Mouse (Mus musculus) liver, embryonic 16.5 days (tissue): ENCODE data around the gene Gm42878. TPM values are rescaled to one million over a fixed set of nuclear protein-coding genes. Genes with fewer than 3 reads are reported as not detected.

ENCODE experiments used
- ATAC-seq: fragments of 200-750 bp; cut with Nextera tagmentation; 2 replicates; pipeline ENCODE4 v1.8.0; 2017; ENCODE audit warnings: low read depth, mild to moderate bottlenecking, moderate number of reproducible peaks, moderate library complexity
- H3K27ac ChIP-seq: fragments of 300-500 bp; sonication (generic); 2 replicates; pipeline ENCODE4 v1.5.1; 2014; ENCODE audit warnings: mild to moderate bottlenecking, low read length
- H3K27me3 ChIP-seq: fragments of 300-500 bp; sonication (generic); 2 replicates; pipeline ENCODE4 v1.6.1; 2014; ENCODE audit warnings: low read depth, low read length, mixed read lengths; ENCODE audit not compliant: control insufficient read depth, insufficient read depth
- H3K36me3 ChIP-seq: fragments of 300-500 bp; sonication (generic); 2 replicates; pipeline ENCODE4 v1.6.1; 2014; ENCODE audit warnings: mild to moderate bottlenecking; ENCODE audit not compliant: control insufficient read depth, insufficient read depth
- H3K4me1 ChIP-seq: fragments of 300-500 bp; sonication (generic); 2 replicates; pipeline ENCODE4 v1.6.1; 2014; ENCODE audit warnings: low read depth, low read length, mixed read lengths; ENCODE audit not compliant: control insufficient read depth
- H3K4me2 ChIP-seq: fragments of 300-500 bp; sonication (generic); 2 replicates; pipeline ENCODE4 v1.6.1; 2014; ENCODE audit warnings: low read depth, low read length, mixed read lengths
- H3K4me3 ChIP-seq: fragments of 300-500 bp; sonication (generic); 2 replicates; pipeline ENCODE4 v1.5.1; 2014; ENCODE audit warnings: low read depth, mild to moderate bottlenecking, low read length
- H3K9ac ChIP-seq: fragments of 300-500 bp; sonication (generic); 2 replicates; pipeline ENCODE4 v1.6.1; 2014; ENCODE audit warnings: low read depth, low read length
- H3K9me3 ChIP-seq: fragments of 300-500 bp; sonication (generic); replicated peaks from 2 replicates; pipeline ENCODE4 v1.6.1; 2016; ENCODE audit warnings: low read length; ENCODE audit not compliant: control insufficient read depth
- WGBS: fragments of 180-500 bp; shearing (Covaris S2); extraction: QIAGEN DNeasy Blood & Tissue Kit; methylation state at CpG from one replicate; pipeline ENCODE4 v1.1.7; 2014; ENCODE audit not compliant: insufficient replicate concordance; 5-methylcytosine and 5-hydroxymethylcytosine counted together
- polyA plus RNA-seq: library from polyadenylated mRNA; unstranded; fragments of >200 nt; fragmentation: Nextera tagmentation; extraction: Ambion mirVana; gene quantifications from 2 replicates; pipeline ENCODE4 v1.2.1, GENCODE M21; 2015

Gm42878 gene
- polyA plus RNA-seq: not detected in 2 replicates

DNA sequence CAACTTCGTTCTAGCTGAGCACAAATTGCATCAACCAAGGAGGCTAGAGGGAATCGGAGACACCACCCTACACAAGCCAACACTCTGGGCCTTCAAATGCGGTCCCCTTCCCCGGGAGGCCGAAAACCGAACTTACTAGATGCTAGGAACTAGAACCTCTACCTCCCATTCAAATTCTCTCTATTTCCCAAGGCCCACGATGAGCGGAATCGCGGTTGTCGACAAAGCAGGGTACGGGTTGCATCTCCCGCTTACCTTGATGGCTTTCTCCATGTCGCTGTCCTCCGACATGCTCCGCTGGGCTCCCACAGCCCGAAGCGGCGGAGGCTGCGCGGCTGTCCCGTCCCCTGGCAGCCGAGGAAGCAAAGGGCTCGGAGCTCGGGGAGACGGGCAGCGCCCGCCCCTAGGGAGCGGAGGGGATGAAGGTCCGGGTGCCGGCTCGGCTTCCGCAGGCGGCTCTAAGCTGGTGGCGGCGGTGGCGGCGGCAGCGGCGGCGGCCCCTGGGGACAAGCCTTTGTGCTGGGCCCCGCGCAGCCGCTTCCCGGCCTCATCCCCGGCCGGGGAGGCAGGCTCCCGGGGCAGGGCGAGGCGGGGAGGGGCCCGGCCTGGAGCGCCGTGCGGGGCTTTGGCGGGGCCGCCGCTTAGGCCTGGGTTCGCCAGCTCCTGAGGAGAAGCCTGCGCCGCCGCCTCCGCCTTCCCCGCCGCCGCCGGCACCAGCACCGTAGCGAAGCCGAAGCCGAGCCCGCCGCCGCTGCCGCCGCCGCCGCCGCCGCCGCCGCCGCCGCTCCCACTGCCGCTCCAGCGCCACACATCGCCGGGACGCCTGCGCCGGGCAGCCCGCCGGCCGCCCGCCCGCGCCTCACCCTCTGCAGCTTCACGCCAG, at the start of gene Gm42878, which contains the start of gene Adam1a:
Gene Gm42878 (minus strand): TSS at position 573 of the 883 bp plus-strand sequence.
Gene Adam1a (minus strand): TSS at position 573 of the 883 bp plus-strand sequence.
- no peaks in the 10 kb centered on the region for H3K9me3 ChIP-seq
- H3K36me3 ChIP-seq: no peaks in the 10 kb centered on the region
- H3K27ac ChIP-seq: peak within 1 kb of the TSS; percentile 91
- peak within 1 kb of the TSS; percentile 97 for H3K9ac ChIP-seq
- H3K4me3 ChIP-seq: peak within 1 kb of the TSS; percentile 98
- WGBS: under 1% methylated on average over 33 of the region's 97 CpGs
- H3K27me3 ChIP-seq: no peaks in the 10 kb centered on the region
- peak within 1 kb of the TSS; percentile 92 for H3K4me2 ChIP-seq
- peaks cover 32% of the 10 kb centered on the region for H3K4me1 ChIP-seq
- peak; percentile 73 for ATAC-seq

DNA sequence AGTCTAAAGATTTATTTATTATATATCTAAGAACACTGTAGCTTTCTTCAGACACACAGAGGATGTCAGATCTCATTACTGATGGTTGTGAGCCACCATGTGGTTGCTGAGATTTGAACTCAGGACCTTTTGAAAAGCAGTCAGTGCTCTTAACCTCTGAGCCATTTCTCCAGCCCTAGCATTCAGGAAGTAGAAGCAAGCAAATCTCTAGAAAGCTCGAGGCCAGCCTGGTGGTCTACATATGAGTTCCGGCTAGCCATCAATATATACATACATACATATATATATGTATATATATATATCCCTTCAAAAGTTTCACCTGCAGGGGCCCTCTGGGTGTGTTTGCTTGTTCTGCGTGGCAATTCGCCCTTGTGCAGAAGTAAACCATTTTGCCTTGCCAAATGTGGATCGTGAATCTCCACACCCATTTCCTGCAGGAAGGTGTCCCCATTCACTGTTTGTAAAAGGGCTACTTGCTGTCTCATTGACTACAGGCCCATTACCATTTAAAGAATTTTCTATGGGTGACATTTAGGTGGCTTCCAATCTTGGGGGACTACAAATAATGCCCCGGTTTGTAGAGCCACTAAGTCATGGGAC, 49.5 kb upstream of the Gm42878 start:
- peaks cover 43% of the 10 kb centered on the region for H3K4me1 ChIP-seq
- 61% methylated on average over 6 of the region's 6 CpGs for WGBS
- no peaks in the 10 kb centered on the region for H3K36me3 ChIP-seq
- no peaks in the 10 kb centered on the region for H3K27me3 ChIP-seq
- no peak for ATAC-seq
- peak overlapping the region; percentile 98 for H3K4me2 ChIP-seq
- no peak overlapping the region for H3K27ac ChIP-seq
- H3K9me3 ChIP-seq: no peaks in the 10 kb centered on the region
- H3K4me3 ChIP-seq: no peak overlapping the region
- H3K9ac ChIP-seq: no peak overlapping the region

DNA sequence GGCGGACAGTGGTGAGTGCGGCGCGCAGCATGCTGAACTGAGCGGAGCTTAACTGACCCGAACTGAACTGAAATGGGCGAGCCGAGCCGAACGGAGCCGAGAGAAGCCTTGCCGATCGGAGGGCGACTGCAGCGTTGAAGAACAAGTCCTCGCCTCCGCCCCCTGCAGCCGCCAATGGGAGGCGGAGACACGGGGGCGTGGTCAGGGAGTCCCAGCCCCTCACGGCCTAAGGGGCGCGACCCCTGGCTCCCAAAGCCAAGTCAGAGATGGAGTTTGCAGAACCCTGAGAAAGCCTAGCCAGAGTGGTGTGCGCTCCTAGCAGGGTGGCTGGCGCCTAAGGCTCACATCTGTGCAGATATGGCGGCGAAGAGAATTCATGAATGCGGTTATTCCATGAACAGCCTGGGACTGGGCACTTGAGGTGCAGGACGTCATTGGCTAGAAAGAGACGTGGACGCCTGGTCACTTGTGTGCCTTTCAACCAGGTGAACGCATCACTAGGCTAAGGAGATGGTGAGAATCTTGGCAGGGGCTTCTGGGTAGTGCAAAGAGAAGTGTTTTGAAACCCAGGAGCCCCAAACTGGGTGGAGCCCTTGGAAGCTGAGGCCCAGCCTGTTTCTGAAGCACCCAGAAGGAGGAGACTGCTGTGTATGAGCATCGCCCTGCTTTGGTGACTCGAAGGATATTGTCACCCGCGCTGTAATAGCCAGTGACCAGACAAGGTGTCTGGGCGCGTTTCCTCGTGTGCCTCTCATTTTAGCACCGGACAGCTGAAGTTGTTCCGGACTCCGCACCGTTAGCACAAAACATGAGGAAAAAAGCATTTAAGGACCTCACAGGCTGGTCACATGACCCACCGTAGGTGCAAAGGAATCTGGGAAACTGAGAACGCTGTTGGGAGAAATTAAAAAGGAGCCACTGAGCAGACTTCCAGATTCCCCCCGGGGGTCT, 48.4 kb upstream of the Gm42878 start, which contains the start of gene Aldh2:
Gene Aldh2 (minus strand): TSS at position 374 of the 951 bp plus-strand sequence.
- WGBS: 2% methylated on average over 47 of the region's 47 CpGs
- peak; percentile 90 for ATAC-seq

DNA sequence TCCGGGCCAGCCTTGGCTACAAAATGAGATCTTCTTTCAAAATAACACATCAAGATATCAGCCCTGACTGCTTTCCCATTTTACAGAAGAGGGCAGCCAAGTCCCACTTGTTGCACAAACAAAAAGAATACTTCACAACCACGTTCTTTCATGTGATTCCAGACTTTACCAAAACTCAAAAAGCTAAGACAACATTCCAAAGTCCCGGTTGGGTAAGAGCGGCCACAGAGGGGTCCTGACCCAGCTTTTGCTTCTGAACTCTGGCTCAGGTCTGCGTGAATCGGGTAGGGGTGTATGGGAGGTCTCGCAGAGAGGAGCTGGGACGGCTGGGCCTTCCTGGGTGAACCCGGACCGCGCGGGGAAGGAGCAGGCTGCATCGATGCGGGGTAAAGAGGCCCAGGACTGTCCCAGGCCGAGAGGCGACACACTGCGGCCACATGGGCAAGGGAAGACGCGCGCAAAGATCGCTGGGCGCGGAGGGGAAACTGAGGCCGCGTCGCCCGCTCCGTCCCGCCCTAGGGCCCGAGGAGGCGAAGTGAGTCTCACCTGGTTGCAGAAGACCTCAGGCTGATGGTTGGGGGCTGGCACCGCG, 47.6 kb upstream of the Gm42878 start:
- peak; percentile 23 for ATAC-seq
- no peaks in the 10 kb centered on the region for H3K9me3 ChIP-seq
- H3K4me3 ChIP-seq: peak overlapping the region; percentile 76
- peak overlapping the region; percentile 98 for H3K4me2 ChIP-seq
- no peaks in the 10 kb centered on the region for H3K36me3 ChIP-seq
- peaks cover 43% of the 10 kb centered on the region for H3K4me1 ChIP-seq
- peak overlapping the region; percentile 77 for H3K9ac ChIP-seq
- H3K27ac ChIP-seq: peak overlapping the region; percentile 96
- WGBS: 3% methylated on average over 33 of the region's 33 CpGs
- no peaks in the 10 kb centered on the region for H3K27me3 ChIP-seq

More for the DNA sequence above, 48.4 kb upstream of the Gm42878 start, which contains the start of gene Aldh2:
- Histone ChIP-seq H3K27ac (peak within 1 kb of the TSS; percentile 96), H3K9ac (peak within 1 kb of the TSS; percentile 77), H3K4me3 (peak within 1 kb of the TSS; percentile 76), H3K27me3 (no peaks in the 10 kb centered on the region), H3K36me3 (no peaks in the 10 kb centered on the region), H3K4me1 (peaks cover 43% of the 10 kb centered on the region), H3K9me3 (no peaks in the 10 kb centered on the region), H3K4me2 (peak within 1 kb of the TSS; percentile 98)

DNA sequence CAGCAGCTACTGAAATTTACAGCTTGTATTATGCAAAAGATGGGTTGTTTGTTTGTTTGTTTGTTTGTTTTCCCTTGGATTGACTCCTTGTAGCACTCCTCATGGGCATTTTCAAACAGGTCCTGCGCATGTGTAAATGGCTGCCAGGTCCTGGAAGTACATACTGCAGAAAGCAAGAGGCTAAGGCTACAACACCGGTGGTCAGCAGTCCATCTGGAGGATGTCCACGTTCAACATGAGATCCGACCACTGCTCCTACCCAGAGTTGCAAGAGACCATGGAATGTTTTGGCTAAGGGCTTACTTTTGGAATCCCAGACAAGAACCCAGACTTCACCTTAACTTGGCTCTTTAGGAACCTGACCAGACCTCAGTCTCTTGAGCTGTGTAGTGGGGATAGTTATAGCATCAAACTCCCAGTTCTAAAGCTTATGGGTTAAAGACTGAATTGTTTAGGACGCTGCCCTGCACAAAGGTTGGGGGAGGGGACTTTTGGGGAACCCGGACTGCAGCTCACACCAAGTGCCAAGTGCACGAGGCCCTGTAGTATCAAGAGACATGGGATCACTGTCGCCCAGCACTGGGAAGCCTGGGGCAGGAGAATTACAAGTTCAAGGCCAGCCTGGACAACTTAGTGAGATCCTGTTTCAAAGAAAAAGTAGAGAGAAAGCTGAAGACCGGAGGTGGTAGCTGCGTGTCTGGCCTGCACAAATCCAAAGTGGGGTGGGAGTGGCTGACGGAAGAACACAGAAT, 47.0 kb upstream of the Gm42878 start:
- WGBS: 49% methylated on average over 11 of the region's 11 CpGs
- H3K36me3 ChIP-seq: no peaks in the 10 kb centered on the region
- H3K9ac ChIP-seq: peak overlapping the region; percentile 77; the same call in 1 of the 2 replicates
- peaks cover 47% of the 10 kb centered on the region for H3K4me1 ChIP-seq
- H3K27ac ChIP-seq: peak overlapping the region; percentile 73
- H3K9me3 ChIP-seq: no peaks in the 10 kb centered on the region
- ATAC-seq: no peak
- H3K4me3 ChIP-seq: peak overlapping the region; percentile 76
- H3K27me3 ChIP-seq: no peaks in the 10 kb centered on the region
- H3K4me2 ChIP-seq: peak overlapping the region; percentile 98

DNA sequence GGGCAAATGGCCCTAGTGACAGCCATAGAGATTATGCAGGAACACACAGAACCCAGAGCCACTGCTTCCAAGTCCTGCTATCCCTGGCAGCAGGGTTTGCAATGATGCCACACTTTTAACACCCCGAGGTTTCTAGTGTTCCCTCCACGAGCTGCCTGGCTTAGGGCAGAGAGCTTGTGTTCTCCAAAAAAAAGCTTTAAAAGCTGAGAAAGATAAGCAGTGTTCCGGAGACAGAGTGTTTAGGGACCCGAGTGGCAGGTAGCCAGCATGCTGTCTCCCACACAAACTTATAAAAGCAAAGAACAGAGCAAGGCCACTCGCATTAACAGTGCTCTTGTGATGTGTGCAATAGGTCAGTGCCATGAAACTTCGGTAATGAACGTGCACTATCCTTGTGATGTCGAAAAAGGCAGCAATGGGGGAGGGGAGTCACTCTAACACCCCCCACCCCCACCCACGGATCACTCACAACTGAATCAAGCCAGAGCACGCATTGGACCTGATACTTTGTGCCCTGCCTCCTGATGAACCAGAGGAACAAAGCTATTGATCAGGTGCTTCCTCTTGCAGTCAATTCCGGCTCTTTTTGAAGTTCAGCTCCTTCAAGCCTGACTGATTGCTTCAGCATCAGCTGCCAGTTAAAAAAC, 46.3 kb upstream of the Gm42878 start:
- Histone ChIP-seq H3K4me2 (peak overlapping the region; percentile 98), H3K27me3 (no peaks in the 10 kb centered on the region), H3K9ac (0 out of 2 replicates have a peak overlapping the region, but pooled peaks have one; percentile 2), H3K4me3 (peak overlapping the region; percentile 76), H3K4me1 (peaks cover 54% of the 10 kb centered on the region), H3K27ac (peak overlapping the region; percentile 73), H3K36me3 (no peaks in the 10 kb centered on the region), H3K9me3 (no peaks in the 10 kb centered on the region)
- peak; percentile 3; the same call in 1 of the 2 replicates for ATAC-seq
- 39% methylated on average over 11 of the region's 11 CpGs for WGBS

DNA sequence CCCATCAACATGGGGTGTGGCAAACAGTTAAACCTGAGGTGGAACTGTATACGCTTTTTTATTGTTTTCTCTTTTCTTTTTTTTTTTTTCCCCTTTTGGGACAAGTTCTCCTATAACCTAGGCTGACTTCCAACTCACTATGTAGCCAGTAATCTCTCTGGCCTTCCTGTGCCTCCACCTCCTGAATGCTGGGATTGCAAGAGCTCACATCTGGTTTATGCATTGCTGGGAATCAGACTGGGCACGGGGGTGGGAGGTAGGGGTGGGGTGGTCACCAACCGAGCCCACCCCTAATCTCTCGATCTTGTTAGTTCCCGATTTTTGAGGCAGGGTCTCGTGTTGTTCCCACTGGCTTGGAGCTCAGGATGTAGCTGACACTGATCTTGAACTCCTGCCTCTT, 44.6 kb upstream of the Gm42878 start:
- ATAC-seq: no peak
- Histone ChIP-seq H3K9ac (no peak overlapping the region), H3K27me3 (no peaks in the 10 kb centered on the region), H3K4me3 (no peak overlapping the region), H3K9me3 (no peaks in the 10 kb centered on the region), H3K4me1 (peaks cover 54% of the 10 kb centered on the region), H3K27ac (no peak overlapping the region), H3K4me2 (no peak overlapping the region), H3K36me3 (no peaks in the 10 kb centered on the region)
- WGBS: 63% methylated on average over 6 of the region's 6 CpGs
